Mouse (Mus musculus) heart, postnatal 0 days (tissue): ENCODE data around the gene Lin28b. TPM values are rescaled to one million over a fixed set of nuclear protein-coding genes. Genes with fewer than 3 reads are reported as not detected.

Experiments used
- ATAC-seq: fragments of 200-750 bp; cut with Nextera tagmentation; 2 replicates; pipeline ENCODE4 v1.8.0; 2017; ENCODE audit warnings: low read depth, moderate number of reproducible peaks, moderate library complexity; ENCODE audit not compliant: insufficient read depth
- DNase-seq: peaks from one replicate; pipeline ENCODE4 v3.0.0-alpha.2; 2016; ENCODE audit warnings: low spot score
- H3K27ac ChIP-seq: fragments of 300-500 bp; sonication (generic); 2 replicates; pipeline ENCODE4 v1.5.1; 2014; ENCODE audit warnings: low read depth, mild to moderate bottlenecking
- H3K27me3 ChIP-seq: fragments of 300-500 bp; sonication (generic); 2 replicates; pipeline ENCODE4 v1.6.1; 2014; ENCODE audit warnings: low read length, mixed read lengths; ENCODE audit not compliant: control insufficient read depth, insufficient read depth
- H3K36me3 ChIP-seq: fragments of 300-500 bp; sonication (generic); replicated peaks from 2 replicates; pipeline ENCODE4 v1.6.1; 2014; ENCODE audit warnings: low read length, mixed read lengths; ENCODE audit not compliant: control insufficient read depth, insufficient read depth
- H3K4me1 ChIP-seq: fragments of 300-500 bp; sonication (generic); 2 replicates; pipeline ENCODE4 v1.6.1; 2014; ENCODE audit warnings: antibody characterized with exemption; ENCODE audit not compliant: control insufficient read depth, insufficient read depth
- H3K4me2 ChIP-seq: fragments of 300-500 bp; sonication (generic); 2 replicates; pipeline ENCODE4 v1.6.1; 2014; ENCODE audit warnings: low read depth, mild to moderate bottlenecking, low read length, moderate library complexity
- H3K4me3 ChIP-seq: fragments of 300-500 bp; sonication (generic); 2 replicates; pipeline ENCODE4 v1.5.1; 2014; ENCODE audit warnings: low read depth, low read length
- H3K9ac ChIP-seq: fragments of 300-500 bp; sonication (generic); replicated peaks from 2 replicates; pipeline ENCODE4 v1.6.1; 2014; ENCODE audit warnings: low read depth, low read length, mixed read lengths
- H3K9me3 ChIP-seq: fragments of 300-500 bp; sonication (generic); replicated peaks from 2 replicates; pipeline ENCODE4 v1.6.1; 2016; ENCODE audit warnings: low read length; ENCODE audit not compliant: control insufficient read depth
- CTCF ChIP-seq: IDR thresholded peaks from 2 replicates; pipeline ENCODE4 v1.5.1; 2016; ENCODE audit warnings: antibody characterized with exemption, control low read depth, low read depth
- EP300 ChIP-seq: IDR thresholded peaks from 2 replicates; pipeline ENCODE4 v1.6.1; 2016; ENCODE audit warnings: antibody characterized with exemption, low read depth
- WGBS: fragments of 180-500 bp; shearing (Covaris S2); extraction: QIAGEN DNeasy Blood & Tissue Kit; methylation state at CpG from one replicate; pipeline ENCODE4 v1.1.7; 2014; 5-methylcytosine and 5-hydroxymethylcytosine counted together
- polyA plus RNA-seq: library from polyadenylated mRNA; unstranded; fragments of >200 nt; fragmentation: Nextera tagmentation; extraction: Ambion mirVana; gene quantifications from 2 replicates; pipeline ENCODE4 v1.2.1, GENCODE M21; 2015
- total RNA-seq: library from RNA; depleted of rRNA; stranded (reverse); fragments of >200 nt; gene quantifications from 2 replicates; pipeline ENCODE4 v1.2.3, GENCODE M21; 2014; ENCODE audit warnings: low replicate concordance; rRNA removed

Gene Lin28b
- total RNA-seq (0.23 and 0.85 TPM in 2 replicates), polyA plus RNA-seq (1.2 and 1.3 TPM in 2 replicates)

GRCm38 (mm10) chr10:45485761-45486602, at the start of gene Lin28b:
Gene Lin28b, minus strand, starts transcription at chr10:45486395.
- no peaks in the 10 kb centered on the region for H3K4me1 ChIP-seq
- TF ChIP-seq CTCF (no peak), EP300 (no peak)
- H3K9ac ChIP-seq = no peak within 1 kb of the TSS
- ATAC-seq (peak; percentile 74), DNase-seq (no peak)
- no peaks in the 10 kb centered on the region for H3K36me3 ChIP-seq
- no peak within 1 kb of the TSS for H3K27ac ChIP-seq
- peak within 1 kb of the TSS; percentile 98 for H3K4me2 ChIP-seq
- WGBS = 1% methylated on average over 70 of the region's 139 CpGs
- peaks cover 34% of the 10 kb centered on the region for H3K27me3 ChIP-seq
- no peaks in the 10 kb centered on the region for H3K9me3 ChIP-seq
- peak within 1 kb of the TSS; percentile 82 for H3K4me3 ChIP-seq

DNA sequence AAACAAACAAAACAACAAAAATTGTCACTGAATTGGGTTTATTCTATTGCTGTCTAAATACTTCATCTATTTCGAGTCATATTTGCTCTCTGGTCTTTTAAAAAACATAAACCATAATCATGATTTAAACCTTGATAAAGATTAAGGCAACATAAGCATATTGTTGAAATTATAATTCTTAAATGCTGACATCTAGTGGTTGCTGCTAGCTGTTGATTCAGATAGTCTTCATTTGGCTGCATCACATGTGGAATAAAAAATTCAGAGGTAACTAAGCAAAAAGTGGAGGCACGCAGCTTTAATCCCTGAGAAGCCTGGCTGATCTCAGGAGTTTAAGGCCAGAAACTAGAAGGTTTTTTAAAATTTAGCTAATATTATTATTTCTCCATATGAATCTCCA, 25.6 kb upstream of the Lin28b start:
- Histone ChIP-seq H3K4me3 (no peak overlapping the region), H3K4me1 (no peaks in the 10 kb centered on the region), H3K4me2 (no peak overlapping the region), H3K36me3 (no peaks in the 10 kb centered on the region), H3K27me3 (no peaks in the 10 kb centered on the region), H3K9me3 (no peaks in the 10 kb centered on the region), H3K9ac (no peak overlapping the region), H3K27ac (no peak overlapping the region)
- WGBS = 43% methylated on average over 2 of the region's 2 CpGs
- ATAC-seq (no peak), DNase-seq (peak; percentile 9)
- no peak for TF ChIP-seq EP300
- peak; percentile 33 for TF ChIP-seq CTCF

GRCm38 (mm10) chr10:45510662-45511061, 24.5 kb upstream of the Lin28b start:
- Histone ChIP-seq H3K27ac (no peak overlapping the region), H3K4me3 (no peak overlapping the region), H3K27me3 (no peaks in the 10 kb centered on the region), H3K9me3 (no peaks in the 10 kb centered on the region), H3K9ac (no peak overlapping the region), H3K4me1 (no peaks in the 10 kb centered on the region), H3K4me2 (no peak overlapping the region), H3K36me3 (no peaks in the 10 kb centered on the region)
- DNase-seq (no peak), ATAC-seq (no peak)
- no peak for TF ChIP-seq CTCF
- no peak for TF ChIP-seq EP300
- 81% methylated on average over 3 of the region's 3 CpGs for WGBS

DNA sequence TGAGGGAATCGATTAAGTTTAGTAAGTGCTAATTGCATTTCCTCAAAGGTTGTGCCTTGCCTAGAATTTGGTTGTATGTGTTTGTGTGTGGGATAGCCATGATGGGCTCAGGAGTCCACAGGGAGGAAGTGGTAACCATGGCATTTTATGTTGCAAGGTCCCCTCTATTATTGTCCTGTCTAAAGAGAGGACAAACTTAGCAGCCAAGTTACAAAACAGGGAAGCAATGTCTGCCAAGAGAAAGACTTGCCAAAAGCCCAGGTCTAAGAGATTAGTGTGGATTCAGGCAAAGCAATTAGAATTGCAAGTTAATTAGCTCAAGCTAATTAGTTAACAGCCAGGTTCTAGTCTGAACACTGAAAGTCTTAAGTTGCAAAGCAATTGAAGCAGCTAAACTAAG, 14.1 kb upstream of the Lin28b start:
- no peaks in the 10 kb centered on the region for H3K36me3 ChIP-seq
- DNase-seq = no peak
- H3K4me2 ChIP-seq = no peak overlapping the region

DNA sequence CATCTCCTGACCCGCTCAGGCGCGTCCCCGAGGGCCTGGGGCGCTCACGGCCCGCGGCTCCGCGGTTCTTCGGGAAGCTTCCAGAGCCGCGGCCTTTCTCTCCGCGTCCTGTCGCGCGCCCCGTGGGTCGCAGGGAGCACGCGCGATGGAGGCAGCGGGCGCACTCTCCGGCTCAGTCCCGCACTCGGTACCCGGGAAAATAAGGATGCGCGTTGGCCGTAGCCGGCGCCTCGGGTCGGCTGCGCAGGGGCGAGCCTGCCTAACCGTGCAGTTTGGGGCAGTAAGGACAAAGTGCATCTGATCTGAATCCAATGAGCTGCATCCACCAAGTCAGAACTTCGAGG, 380 bp upstream of the Lin28b start:
- ATAC-seq (no peak), DNase-seq (no peak)
- H3K27me3 ChIP-seq = peaks cover 34% of the 10 kb centered on the region
- H3K9me3 ChIP-seq = no peaks in the 10 kb centered on the region
- H3K4me1 ChIP-seq = no peaks in the 10 kb centered on the region
- no peak for TF ChIP-seq CTCF
- no peak for TF ChIP-seq EP300
- H3K27ac ChIP-seq = no peak overlapping the region
- H3K36me3 ChIP-seq = no peaks in the 10 kb centered on the region
- H3K4me2 ChIP-seq = peak overlapping the region; percentile 98
- WGBS = 1% methylated on average over 40 of the region's 40 CpGs
- H3K9ac ChIP-seq = no peak overlapping the region
- peak overlapping the region; percentile 82 for H3K4me3 ChIP-seq

More for the DNA sequence above, 14.1 kb upstream of the Lin28b start:
- H3K27ac ChIP-seq = no peak overlapping the region
- H3K4me1 ChIP-seq = no peaks in the 10 kb centered on the region
- no peaks in the 10 kb centered on the region for H3K27me3 ChIP-seq
- no peak for ATAC-seq
- WGBS = 66% methylated on average over 1 of the region's 1 CpGs
- no peak overlapping the region for H3K9ac ChIP-seq
- H3K9me3 ChIP-seq = no peaks in the 10 kb centered on the region
- H3K4me3 ChIP-seq = no peak overlapping the region
- TF ChIP-seq CTCF (no peak), EP300 (no peak)
